Mouse (Mus musculus) cerebellum, adult (tissue): ENCODE data around the gene Mtor.

Experiments used
- ATAC-seq: cut with Nextera tagmentation; 2 replicates; pipeline ENCODE4 v1.9.2; 2017; ENCODE audit warnings: mild to moderate bottlenecking, moderate library complexity, mixed read lengths; ENCODE audit not compliant: insufficient number of reproducible peaks, low FRiP score, low TSS enrichment

The Mtor gene

GRCm38 (mm10) chr4:148527158-148527910, 78.9 kb downstream of the Mtor start:
- ATAC-seq: no peak

DNA sequence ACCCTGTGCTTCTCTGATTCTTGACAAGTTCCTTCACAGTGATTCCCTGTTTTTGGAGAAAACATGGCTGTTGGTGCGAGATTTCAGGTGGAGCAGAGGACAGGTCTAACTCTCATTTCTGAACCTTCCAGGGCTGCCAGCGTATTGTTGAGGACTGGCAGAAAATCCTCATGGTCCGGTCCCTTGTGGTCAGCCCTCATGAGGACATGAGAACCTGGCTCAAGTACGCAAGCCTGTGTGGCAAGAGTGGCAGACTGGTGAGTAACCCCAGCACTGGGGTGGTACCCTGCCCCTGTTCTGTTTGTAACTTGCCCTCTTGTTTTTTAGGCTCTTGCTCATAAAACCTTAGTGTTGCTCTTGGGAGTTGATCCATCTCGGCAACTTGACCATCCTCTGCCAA, 81.9 kb downstream of the Mtor start:
- ATAC-seq: no peak

GRCm38 (mm10) chr4:148530778-148531177, 82.4 kb downstream of the Mtor start:
- no peak for ATAC-seq

GRCm38 (mm10) chr4:148531341-148531740, 82.9 kb downstream of the Mtor start:
- ATAC-seq: 0 out of 2 replicates have a peak, but pooled peaks have one; percentile 15

GRCm38 (mm10) chr4:148532516-148532915, 84.1 kb downstream of the Mtor start:
- no peak for ATAC-seq

DNA sequence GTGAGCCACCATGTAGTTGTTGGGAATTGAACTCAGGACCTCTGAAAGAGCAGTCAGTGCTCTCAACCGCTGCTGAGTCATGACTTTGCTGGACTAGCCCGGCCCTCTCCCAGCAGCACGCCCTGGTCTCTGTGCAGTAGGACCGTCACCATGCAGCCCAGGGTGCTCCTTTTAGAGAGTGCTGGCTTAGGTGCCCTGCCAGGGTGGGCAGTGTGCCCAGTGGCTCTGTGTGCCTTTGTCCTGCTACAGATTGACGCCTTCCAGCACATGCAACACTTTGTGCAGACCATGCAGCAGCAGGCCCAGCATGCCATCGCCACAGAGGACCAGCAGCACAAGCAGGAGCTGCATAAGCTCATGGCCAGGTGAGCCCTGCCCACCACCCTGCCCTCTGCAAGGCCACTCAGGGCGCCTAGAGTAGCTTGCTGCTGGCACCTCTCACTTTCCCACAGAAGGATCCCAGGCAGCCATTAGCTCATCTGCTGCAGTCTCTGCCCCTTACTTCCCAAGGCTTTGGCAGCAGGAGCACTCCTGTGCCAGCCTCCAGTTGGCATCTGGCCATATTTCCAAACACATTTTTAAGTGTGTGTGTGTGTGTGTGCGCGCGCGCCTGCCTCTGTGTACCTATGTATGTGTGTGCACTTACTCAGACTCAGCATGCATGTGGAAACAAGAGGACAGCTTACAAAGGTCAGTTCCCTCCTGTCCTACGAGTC, 85.4 kb downstream of the Mtor start:
- no peak for ATAC-seq

DNA sequence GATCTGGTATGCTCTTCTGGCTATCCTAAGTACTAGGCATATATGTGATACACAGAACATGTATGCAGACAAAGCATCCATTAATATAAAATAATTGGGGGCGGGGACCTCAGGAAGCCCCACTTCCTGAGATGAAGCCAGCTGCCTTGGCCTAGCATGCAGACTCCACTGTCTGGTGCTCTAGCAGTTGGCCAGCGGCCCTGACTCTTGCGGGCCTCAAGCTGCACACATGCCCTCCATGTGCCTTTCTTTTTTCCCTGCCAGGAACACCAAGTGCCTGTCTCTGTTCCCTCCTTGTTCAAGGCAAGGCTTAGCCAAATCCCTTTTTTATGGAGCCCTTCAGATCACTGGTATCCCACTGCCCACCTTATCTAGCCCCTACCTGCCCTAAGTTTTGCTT, 87.5 kb downstream of the Mtor start:
- no peak for ATAC-seq

GRCm38 (mm10) chr4:148549106-148549505, 100.7 kb downstream of the Mtor start:
- no peak for ATAC-seq

GRCm38 (mm10) chr4:148557766-148558165, 109.4 kb downstream of the Mtor start:
- no peak for ATAC-seq

- ATAC-seq: peak; percentile 83; the same call in 1 of the 2 replicates
Measured at GRCm38 (mm10) chr4:148558297-148559000, 110.0 kb downstream of the Mtor start, which contains the start of gene Exosc10. Gene Exosc10, plus strand, starts transcription at chr4:148558429.

DNA sequence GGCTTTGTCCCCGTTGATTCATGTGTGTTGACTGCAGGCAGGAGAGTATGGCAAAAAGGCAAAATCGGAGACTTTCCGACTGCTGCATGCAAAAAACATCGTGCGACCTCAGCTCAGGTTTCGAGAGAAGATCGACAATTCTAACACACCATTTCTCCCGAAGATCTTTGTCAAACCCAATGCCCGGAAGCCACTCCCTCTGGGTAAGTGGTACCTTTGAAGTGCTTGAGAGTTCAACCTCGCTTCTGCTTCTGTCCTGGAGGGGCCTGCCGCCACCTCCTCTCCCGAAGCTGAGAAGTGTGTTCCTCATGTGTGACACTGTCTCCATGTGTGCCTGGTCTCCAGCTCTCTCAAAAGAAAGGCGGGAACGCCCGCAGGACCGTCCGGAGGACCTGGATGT, 114.3 kb downstream of the Mtor start:
- no peak for ATAC-seq

DNA sequence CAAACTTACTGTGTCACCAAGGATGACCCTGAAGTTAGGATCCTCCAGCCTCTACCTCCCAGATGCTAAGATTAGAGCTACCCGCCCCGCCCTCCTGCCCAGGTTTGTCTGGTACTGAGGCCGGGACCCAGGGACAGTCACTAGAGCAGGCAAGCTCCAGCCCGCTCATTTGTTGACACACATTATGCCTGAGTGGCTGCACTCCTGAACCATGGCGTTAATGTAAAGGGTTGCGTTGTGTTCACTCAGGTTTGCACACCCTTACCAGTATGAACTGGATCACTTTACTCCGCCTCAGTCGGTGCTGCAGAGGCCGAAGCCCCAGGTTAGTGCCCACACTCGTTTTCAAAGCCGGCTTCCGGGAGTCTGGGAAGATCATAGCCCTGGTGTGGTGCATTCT, 115.2 kb downstream of the Mtor start:
- ATAC-seq: no peak

GRCm38 (mm10) chr4:148570138-148570537, 121.7 kb downstream of the Mtor start:
- no peak for ATAC-seq

- no peak for ATAC-seq
Measured at GRCm38 (mm10) chr4:148570693-148571295, 122.4 kb downstream of the Mtor start.

GRCm38 (mm10) chr4:148573222-148573621, 124.8 kb downstream of the Mtor start:
- no peak for ATAC-seq

- ATAC-seq: no peak
Measured at GRCm38 (mm10) chr4:148580765-148581164, 132.4 kb downstream of the Mtor start.

GRCm38 (mm10) chr4:148581422-148581821, 133.0 kb downstream of the Mtor start:
- no peak for ATAC-seq

- no peak for ATAC-seq
Measured at GRCm38 (mm10) chr4:148583257-148583656, 134.8 kb downstream of the Mtor start.

GRCm38 (mm10) chr4:148586648-148587047, 138.2 kb downstream of the Mtor start:
- no peak for ATAC-seq

DNA sequence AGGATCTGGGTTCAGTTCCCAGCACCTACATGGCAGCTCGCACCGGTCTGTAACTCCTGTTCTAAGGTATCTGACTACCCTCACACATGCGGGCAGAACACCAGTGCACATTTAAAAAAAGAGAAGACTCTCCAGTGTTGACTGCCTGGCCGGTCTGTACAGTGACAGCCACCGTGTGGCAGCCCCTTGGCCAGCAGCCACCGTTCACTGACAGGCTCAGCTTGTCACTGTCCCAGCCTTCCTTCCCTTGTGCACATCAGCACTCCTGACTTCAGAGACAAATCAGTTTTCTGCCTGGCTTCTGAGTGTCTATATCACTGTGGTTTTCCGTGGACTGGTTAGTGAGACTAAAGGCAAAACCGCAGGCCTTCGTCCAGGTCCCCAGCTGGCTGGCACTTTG, 140.4 kb downstream of the Mtor start:
- no peak for ATAC-seq

GRCm38 (mm10) chr4:148589565-148589964, 141.2 kb downstream of the Mtor start:
- ATAC-seq: no peak
